11 mouse cellular contexts compared by ENCODE assay signal in genomic region chr16:10660526-10660925, GRCm38 (mm10).
DNase-seq lines count a peak whose midpoint lies in the region.
"Had no signal": no experiment of that assay in that cellular context is flagged by ENCODE, and none has a peak within 500 bp of the region (broad histone marks: within the 10 kb centered on the region; RNA-seq: fewer than 3 reads in every experiment).

No protein-coding gene starts in this region.

- H3K27ac ChIP-seq in embryonic facial prominence, embryonic 10.5 days (replicated peaks) = no peak overlapping the region

- H3K27me3 ChIP-seq in embryonic facial prominence, embryonic 10.5 days (replicated peaks; ENCODE audit: low read depth, poor library complexity, severe bottlenecking) = no peaks in the 10 kb centered on the region
- H3K27me3 ChIP-seq: CH12.LX had no signal

- H3K9me3 ChIP-seq in embryonic facial prominence, embryonic 10.5 days = no peaks in the 10 kb centered on the region

- DNase-seq in cerebellum, adult 9-11 months = peak; percentile 38
- DNase-seq in cerebellum, postnatal 10 days = no peak
- DNase-seq in kidney, postnatal 14 days = peak; percentile 46
- no peak for DNase-seq in kidney, adult 9 months
- peak; percentile 60 for DNase-seq in 416B (ENCODE audit: low read depth)
- peak; percentile 50 for DNase-seq in adrenal gland, postnatal 10 days
- DNase-seq in T-cell, adult 2 months (ENCODE audit: low spot score) = no peak
- DNase-seq in embryonic facial prominence, embryonic 10.5 days (ENCODE audit: low spot score) = no peak
- DNase-seq: heart, adult 18-20 months; kidney, postnatal 10 days had no signal

- no peak overlapping the region for H3K4me3 ChIP-seq in embryonic facial prominence, embryonic 10.5 days

- peaks cover 38% of the 10 kb centered on the region for H3K4me1 ChIP-seq in embryonic facial prominence, embryonic 10.5 days

- no peaks in the 10 kb centered on the region for H3K36me3 ChIP-seq in embryonic facial prominence, embryonic 10.5 days (replicated peaks)

Comparison
In these comparisons a context has a peak if more than half of its experiments do, and no peak if none do; other contexts are left out.
1. DNase-seq: peak in cerebellum, adult 9-11 months (single experiment), kidney, postnatal 14 days (single experiment), 416B (single experiment) and adrenal gland, postnatal 10 days (single experiment); none in cerebellum, postnatal 10 days (0 of 2), kidney, adult 9 months (single experiment), T-cell, adult 2 months (single experiment) and embryonic facial prominence, embryonic 10.5 days (single experiment).